Mouse (Mus musculus) liver, embryonic 16.5 days (tissue): ENCODE measurements around the gene Kirrel2. TPM values are rescaled to one million over a fixed set of nuclear protein-coding genes. Genes with fewer than 3 reads are reported as not detected.
"Not testable (repeated sequence)": the region's sequence is repeated elsewhere in the genome, so short reads cannot be mapped to it uniquely, and the experiment has no call there.

Experiments used
- ATAC-seq: fragments of 200-750 bp; cut with Nextera tagmentation; 2 replicates; pipeline ENCODE4 v1.8.0; 2017; ENCODE audit warnings: low read depth, mild to moderate bottlenecking, moderate number of reproducible peaks, moderate library complexity
- H3K27ac ChIP-seq: fragments of 300-500 bp; sonication (generic); 2 replicates; pipeline ENCODE4 v1.5.1; 2014; ENCODE audit warnings: mild to moderate bottlenecking, low read length
- H3K27me3 ChIP-seq: fragments of 300-500 bp; sonication (generic); 2 replicates; pipeline ENCODE4 v1.6.1; 2014; ENCODE audit warnings: low read depth, low read length, mixed read lengths; ENCODE audit not compliant: control insufficient read depth, insufficient read depth
- H3K36me3 ChIP-seq: fragments of 300-500 bp; sonication (generic); 2 replicates; pipeline ENCODE4 v1.6.1; 2014; ENCODE audit warnings: mild to moderate bottlenecking; ENCODE audit not compliant: control insufficient read depth, insufficient read depth
- H3K4me1 ChIP-seq: fragments of 300-500 bp; sonication (generic); 2 replicates; pipeline ENCODE4 v1.6.1; 2014; ENCODE audit warnings: low read depth, low read length, mixed read lengths; ENCODE audit not compliant: control insufficient read depth
- H3K4me2 ChIP-seq: fragments of 300-500 bp; sonication (generic); 2 replicates; pipeline ENCODE4 v1.6.1; 2014; ENCODE audit warnings: low read depth, low read length, mixed read lengths
- H3K4me3 ChIP-seq: fragments of 300-500 bp; sonication (generic); 2 replicates; pipeline ENCODE4 v1.5.1; 2014; ENCODE audit warnings: low read depth, mild to moderate bottlenecking, low read length
- H3K9ac ChIP-seq: fragments of 300-500 bp; sonication (generic); 2 replicates; pipeline ENCODE4 v1.6.1; 2014; ENCODE audit warnings: low read depth, low read length
- H3K9me3 ChIP-seq: fragments of 300-500 bp; sonication (generic); replicated peaks from 2 replicates; pipeline ENCODE4 v1.6.1; 2016; ENCODE audit warnings: low read length; ENCODE audit not compliant: control insufficient read depth
- WGBS: fragments of 180-500 bp; shearing (Covaris S2); extraction: QIAGEN DNeasy Blood & Tissue Kit; methylation state at CpG from one replicate; pipeline ENCODE4 v1.1.7; 2014; ENCODE audit not compliant: insufficient replicate concordance; 5-methylcytosine and 5-hydroxymethylcytosine counted together
- polyA plus RNA-seq: library from polyadenylated mRNA; unstranded; fragments of >200 nt; fragmentation: Nextera tagmentation; extraction: Ambion mirVana; gene quantifications from 2 replicates; pipeline ENCODE4 v1.2.1, GENCODE M21; 2015

Gene Kirrel2
- polyA plus RNA-seq, 1 experiment from 2014 or later, result 0.12 TPM

- peak overlapping the region; percentile 2; the same call in 1 of the 2 replicates for H3K4me3 ChIP-seq
- 11% methylated on average over 32 of the region's 32 CpGs for WGBS
- no peaks in the 10 kb centered on the region for H3K27me3 ChIP-seq
- no peaks in the 10 kb centered on the region for H3K36me3 ChIP-seq
- no peak overlapping the region for H3K27ac ChIP-seq
- H3K4me1 ChIP-seq, result no peaks in the 10 kb centered on the region; the same call in 1 of the 2 replicates
- H3K4me2 ChIP-seq, result 0 out of 2 replicates have a peak overlapping the region, but pooled peaks have one; percentile 7
- ATAC-seq, result no peak
- no peak overlapping the region for H3K9ac ChIP-seq
- H3K9me3 ChIP-seq, result no peaks in the 10 kb centered on the region
Measured at GRCm38 (mm10) chr7:30477415-30478381, 20.2 kb upstream of the Kirrel2 start.

GRCm38 (mm10) chr7:30476136-30476535 is 18.6 kb upstream of the Kirrel2 start:
- WGBS, result 64% methylated on average over 7 of the region's 7 CpGs
- not testable (repeated sequence) for H3K4me1 ChIP-seq, H3K4me3 ChIP-seq, H3K36me3 ChIP-seq, H3K27me3 ChIP-seq, ATAC-seq, H3K4me2 ChIP-seq, H3K9ac ChIP-seq, H3K27ac ChIP-seq, H3K9me3 ChIP-seq

GRCm38 (mm10) chr7:30474999-30475398 is 17.5 kb upstream of the Kirrel2 start:
- Histone ChIP-seq H3K4me2 (no peak overlapping the region), H3K27ac (peak overlapping the region; percentile 70), H3K4me3 (no peak overlapping the region), H3K27me3 (no peaks in the 10 kb centered on the region), H3K9ac (no peak overlapping the region), H3K36me3 (no peaks in the 10 kb centered on the region), H3K4me1 (no peaks in the 10 kb centered on the region; the same call in 1 of the 2 replicates), H3K9me3 (no peaks in the 10 kb centered on the region)
- WGBS, result 45% methylated on average over 4 of the region's 4 CpGs
- ATAC-seq, result peak; percentile 87

GRCm38 (mm10) chr7:30472411-30472810 is 14.9 kb upstream of the Kirrel2 start:
- Histone ChIP-seq H3K27me3 (peaks cover 5% of the 10 kb centered on the region), H3K36me3 (no peaks in the 10 kb centered on the region), H3K4me2 (no peak overlapping the region), H3K4me1 (no peaks in the 10 kb centered on the region; the same call in 1 of the 2 replicates), H3K27ac (no peak overlapping the region), H3K4me3 (no peak overlapping the region), H3K9me3 (no peaks in the 10 kb centered on the region), H3K9ac (no peak overlapping the region)
- 33% methylated on average over 5 of the region's 5 CpGs for WGBS
- no peak for ATAC-seq

- Histone ChIP-seq H3K9me3 (no peaks in the 10 kb centered on the region), H3K4me2 (no peak overlapping the region), H3K4me1 (no peaks in the 10 kb centered on the region), H3K27me3 (peaks cover 51% of the 10 kb centered on the region), H3K4me3 (no peak overlapping the region), H3K9ac (no peak overlapping the region), H3K36me3 (no peaks in the 10 kb centered on the region), H3K27ac (no peak overlapping the region)
- no peak for ATAC-seq
- WGBS, result 10% methylated on average over 6 of the region's 6 CpGs
Measured at GRCm38 (mm10) chr7:30464816-30465300, 7.4 kb upstream of the Kirrel2 start.

GRCm38 (mm10) chr7:30463996-30464395 is 6.5 kb upstream of the Kirrel2 start:
- ATAC-seq, result no peak
- no peak overlapping the region for H3K9ac ChIP-seq
- peaks cover 51% of the 10 kb centered on the region for H3K27me3 ChIP-seq
- WGBS, result 18% methylated on average over 4 of the region's 4 CpGs
- no peaks in the 10 kb centered on the region for H3K36me3 ChIP-seq
- no peaks in the 10 kb centered on the region for H3K9me3 ChIP-seq
- no peak overlapping the region for H3K4me3 ChIP-seq
- H3K4me1 ChIP-seq, result no peaks in the 10 kb centered on the region
- no peak overlapping the region for H3K4me2 ChIP-seq
- H3K27ac ChIP-seq, result no peak overlapping the region

- Histone ChIP-seq H3K9ac (no peak overlapping the region), H3K27me3 (peaks cover 52% of the 10 kb centered on the region), H3K4me2 (no peak overlapping the region), H3K4me3 (no peak overlapping the region), H3K36me3 (no peaks in the 10 kb centered on the region), H3K4me1 (no peaks in the 10 kb centered on the region), H3K9me3 (no peaks in the 10 kb centered on the region), H3K27ac (no peak overlapping the region)
- 31% methylated on average over 7 of the region's 7 CpGs for WGBS
- ATAC-seq, result no peak
Measured at GRCm38 (mm10) chr7:30463568-30463967, 6.1 kb upstream of the Kirrel2 start.

GRCm38 (mm10) chr7:30459484-30459883 is 2.0 kb upstream of the Kirrel2 start:
- Histone ChIP-seq H3K4me3 (no peak overlapping the region), H3K27ac (no peak overlapping the region), H3K4me2 (no peak overlapping the region), H3K9me3 (no peaks in the 10 kb centered on the region), H3K27me3 (peaks cover 58% of the 10 kb centered on the region), H3K36me3 (no peaks in the 10 kb centered on the region), H3K4me1 (no peaks in the 10 kb centered on the region), H3K9ac (no peak overlapping the region)
- no peak for ATAC-seq
- WGBS, result 27% methylated on average over 6 of the region's 6 CpGs
